Mouse (Mus musculus) gonadal fat pad, adult 2 months (tissue): ENCODE measurements around the gene Pilrb1. TPM values are rescaled to one million over a fixed set of nuclear protein-coding genes. Genes with fewer than 3 reads are reported as not detected.
"Not testable (repeated sequence)": the region's sequence is repeated elsewhere in the genome, so short reads cannot be mapped to it uniquely, and the experiment has no call there.

Source experiments
- DNase-seq: peaks from one replicate; pipeline ENCODE4 v3.0.0-alpha.2; 2012; ENCODE audit warnings: low read depth
- polyA plus RNA-seq: library from polyadenylated mRNA; depleted of rRNA; stranded (reverse); fragments of >200 nt; gene quantifications from 2 replicates; pipeline ENCODE4 v1.2.3, GENCODE M21; 2012; rRNA removed

Gene Pilrb1
- polyA plus RNA-seq, result 3.2 and 3.5 TPM in 2 replicates

DNA sequence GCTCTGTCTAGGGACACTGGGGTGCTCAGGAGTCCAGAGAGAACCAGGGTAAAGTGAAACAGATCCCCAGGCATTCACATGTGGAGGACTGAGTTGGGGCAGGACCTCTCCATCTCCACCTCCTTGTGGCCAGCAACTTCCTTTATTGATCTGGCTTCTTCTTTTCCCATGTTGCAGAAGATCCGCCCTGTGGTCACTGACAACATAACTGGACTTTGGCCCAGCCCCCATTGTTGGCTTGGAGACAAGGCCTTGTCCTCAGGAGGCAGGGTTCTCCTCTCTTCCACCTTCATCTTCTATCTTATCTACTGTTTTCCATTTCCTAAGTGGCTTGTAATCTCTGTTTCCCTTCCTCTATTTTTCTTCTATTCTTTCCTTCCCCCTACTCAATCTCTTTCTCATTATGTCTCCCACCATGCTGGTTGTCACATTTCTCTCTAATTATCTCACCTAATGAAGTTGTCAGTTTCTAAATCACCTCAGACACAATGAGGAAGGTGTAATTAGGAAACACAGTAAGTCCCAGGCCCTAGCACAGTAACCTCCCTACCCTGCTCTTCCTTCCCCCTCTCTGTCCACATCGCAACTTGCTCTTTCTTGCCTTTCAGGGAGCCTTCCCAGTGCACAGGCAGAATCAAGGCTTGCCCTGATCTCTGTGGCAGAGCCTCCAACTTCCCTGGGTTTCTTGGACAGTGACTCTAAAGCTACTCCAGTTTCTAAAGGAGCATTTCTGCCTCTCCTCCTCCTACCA, at the start of gene Pilrb1:
TSS of gene Pilrb1 (minus strand) at position 147 of the 751 bp plus-strand sequence.
- not testable (repeated sequence) for DNase-seq

DNA sequence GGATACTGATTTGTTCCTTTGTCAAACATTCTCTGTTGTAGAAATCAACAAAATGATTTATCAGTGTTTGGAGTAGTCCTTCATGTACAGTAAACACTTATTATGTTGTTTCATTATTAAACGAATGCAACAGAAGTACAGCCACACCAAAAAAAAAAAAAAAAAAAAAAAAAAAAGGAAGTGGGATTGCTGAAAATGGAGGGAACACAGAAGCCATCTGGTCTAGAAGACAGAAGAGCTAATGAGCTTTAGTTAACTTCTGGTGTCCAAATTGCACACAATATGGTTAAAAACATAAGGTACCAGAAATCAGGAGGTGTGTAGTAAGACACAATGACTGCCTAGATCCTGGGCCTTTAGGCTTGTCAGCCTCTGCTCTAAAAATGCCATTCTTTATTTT, 39.9 kb upstream of the Pilrb1 start:
- DNase-seq, result no peak

DNA sequence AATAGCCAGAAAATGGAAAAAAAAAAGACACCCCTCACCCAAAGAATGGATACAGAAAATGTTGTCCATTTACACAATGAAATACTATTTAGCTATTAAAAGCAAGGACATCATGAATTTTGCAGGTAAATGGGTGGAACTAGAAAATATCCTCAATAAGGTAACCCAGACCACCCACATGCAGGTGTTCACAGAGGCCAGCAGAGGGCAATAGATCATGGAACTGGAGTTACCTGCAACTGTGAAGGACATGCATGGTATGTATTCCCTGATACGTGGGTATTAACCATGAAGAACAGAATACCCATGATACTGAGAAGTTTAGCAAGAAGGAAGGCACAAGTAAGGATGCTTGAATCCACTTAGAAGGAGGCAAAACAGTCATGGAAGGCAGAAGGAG, 35.0 kb upstream of the Pilrb1 start:
- DNase-seq, result no peak

DNA sequence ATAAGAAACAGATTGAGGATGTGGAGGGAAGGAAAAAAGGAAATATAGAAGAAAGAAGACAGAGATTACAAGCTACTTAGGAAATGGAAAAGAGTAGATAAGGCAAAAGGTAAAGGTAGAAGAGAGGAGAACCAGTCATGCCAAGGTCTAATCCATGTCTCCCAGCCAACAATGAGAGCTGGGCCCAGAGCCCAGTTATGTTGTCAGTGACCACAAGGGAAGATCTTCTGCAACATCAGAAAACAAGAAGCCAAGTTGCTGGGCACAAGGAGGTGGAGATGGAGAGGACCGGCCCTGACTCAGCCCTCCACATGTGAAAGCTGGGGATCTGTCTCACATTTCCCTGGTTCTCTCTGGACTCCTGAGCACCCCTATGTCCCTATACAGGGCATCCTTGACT, 29.8 kb upstream of the Pilrb1 start:
- no peak for DNase-seq

DNA sequence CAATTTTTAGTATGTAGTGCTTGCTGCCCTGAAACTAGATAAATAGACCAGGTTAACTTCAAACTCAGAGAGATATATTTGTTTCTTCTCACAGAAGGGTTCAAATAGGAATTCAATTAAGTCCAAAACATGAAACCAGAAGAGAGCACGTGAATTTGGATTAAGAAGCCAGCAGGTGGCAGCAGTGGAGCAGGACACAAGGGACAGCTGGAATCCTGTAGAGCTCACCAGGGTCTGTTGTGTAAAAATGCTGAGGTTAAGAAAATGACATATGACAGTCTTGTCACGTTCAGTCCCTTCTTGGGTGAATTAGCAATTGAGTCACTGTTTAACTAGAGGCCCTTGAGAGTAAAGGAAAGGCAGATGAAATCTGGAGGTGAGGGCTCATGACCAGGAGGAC, 28.0 kb upstream of the Pilrb1 start:
- peak; percentile 2 for DNase-seq

DNA sequence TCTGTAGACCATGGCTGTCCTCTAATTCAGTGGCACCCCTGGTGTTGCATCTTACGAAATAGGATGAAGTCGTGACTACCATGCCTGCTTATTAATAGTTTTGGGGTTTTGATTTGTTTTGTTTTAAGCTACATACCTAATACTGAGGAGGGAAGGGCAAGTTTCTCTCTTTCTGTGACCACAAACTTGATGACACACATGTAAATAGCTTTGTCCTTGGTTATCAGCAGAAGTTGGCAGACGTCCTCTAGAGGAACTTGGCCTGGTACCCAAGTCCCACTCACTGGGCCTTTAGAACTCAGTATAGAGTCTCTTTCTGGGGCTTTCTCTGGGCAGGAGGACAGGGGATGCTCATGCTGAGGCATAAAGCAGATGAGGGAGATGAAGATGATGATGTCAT, 25.4 kb upstream of the Pilrb1 start:
- no peak for DNase-seq

DNA sequence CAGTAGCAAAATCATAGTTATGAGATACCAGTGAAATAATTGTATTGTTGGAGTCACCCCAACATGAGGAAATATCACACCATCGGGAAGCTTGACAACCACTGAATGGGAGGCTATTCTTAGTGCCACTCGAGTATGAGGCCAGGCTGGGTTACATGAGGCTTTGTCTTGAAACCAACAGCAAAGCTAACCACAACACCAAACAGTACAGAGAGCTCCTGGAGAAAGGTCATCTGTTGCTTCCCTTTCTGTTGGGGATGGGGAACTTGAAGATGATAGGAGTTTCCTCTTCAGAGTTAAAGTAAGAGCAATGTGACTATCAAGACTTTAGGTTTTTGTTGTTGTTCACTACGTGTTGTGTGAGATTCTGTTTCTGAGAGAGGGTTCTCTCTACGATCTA, 25.0 kb upstream of the Pilrb1 start:
- DNase-seq, result no peak

DNA sequence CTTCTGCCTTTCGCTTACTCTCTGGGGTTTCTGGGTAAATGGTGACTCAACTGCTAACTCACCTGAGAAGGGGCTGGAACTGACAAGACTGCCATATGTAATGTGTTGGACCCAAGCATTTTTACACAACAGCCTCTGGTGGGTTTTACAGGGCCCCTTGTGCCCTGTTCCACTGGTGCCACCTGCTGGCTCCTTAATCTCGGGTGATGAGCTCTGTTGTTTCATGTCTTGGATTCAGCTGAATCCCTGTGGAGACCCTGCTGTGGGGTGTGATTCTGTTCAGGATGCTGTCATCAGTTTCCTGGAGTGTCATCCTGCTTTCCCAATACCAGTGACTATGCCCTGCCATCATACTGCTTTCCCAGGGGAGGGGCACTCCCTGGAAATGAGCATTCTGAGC, 20.0 kb upstream of the Pilrb1 start:
- DNase-seq, result no peak

DNA sequence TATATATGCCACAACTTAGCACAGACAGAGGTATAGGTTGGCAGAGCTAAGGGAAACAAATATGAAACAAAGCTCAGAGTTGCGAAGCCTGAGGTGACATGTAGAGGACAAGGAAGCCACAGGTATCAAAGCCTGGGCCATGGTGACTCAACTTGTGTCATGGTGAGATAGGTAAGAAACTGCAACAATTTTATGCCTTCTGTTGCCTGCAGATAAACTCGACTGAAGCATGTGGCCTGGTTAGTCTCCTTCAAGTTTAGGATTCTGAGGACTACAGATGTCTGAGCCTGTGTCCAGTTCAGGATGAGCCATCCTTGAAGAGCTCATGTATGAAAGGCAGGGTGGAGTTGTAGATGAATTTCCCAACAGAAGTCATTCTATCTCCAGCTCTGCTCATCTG, 17.1 kb upstream of the Pilrb1 start:
- DNase-seq, result no peak

DNA sequence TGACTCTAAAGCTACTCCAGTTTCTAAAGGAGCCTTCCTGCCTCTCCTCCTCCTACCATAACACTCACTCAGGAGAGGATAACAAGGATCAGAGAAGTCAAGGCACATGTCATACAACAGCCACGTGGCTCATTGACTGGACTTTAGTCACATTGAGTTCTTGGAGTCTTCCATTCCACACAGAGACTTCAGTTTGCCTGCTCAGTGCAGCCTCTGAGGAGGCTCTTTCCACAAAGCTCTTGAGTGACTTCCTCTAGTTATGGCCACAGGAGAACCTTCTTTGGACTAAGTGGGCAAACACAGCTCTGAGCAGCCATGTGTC, 14.4 kb upstream of the Pilrb1 start:
- DNase-seq, result not testable (repeated sequence)

DNA sequence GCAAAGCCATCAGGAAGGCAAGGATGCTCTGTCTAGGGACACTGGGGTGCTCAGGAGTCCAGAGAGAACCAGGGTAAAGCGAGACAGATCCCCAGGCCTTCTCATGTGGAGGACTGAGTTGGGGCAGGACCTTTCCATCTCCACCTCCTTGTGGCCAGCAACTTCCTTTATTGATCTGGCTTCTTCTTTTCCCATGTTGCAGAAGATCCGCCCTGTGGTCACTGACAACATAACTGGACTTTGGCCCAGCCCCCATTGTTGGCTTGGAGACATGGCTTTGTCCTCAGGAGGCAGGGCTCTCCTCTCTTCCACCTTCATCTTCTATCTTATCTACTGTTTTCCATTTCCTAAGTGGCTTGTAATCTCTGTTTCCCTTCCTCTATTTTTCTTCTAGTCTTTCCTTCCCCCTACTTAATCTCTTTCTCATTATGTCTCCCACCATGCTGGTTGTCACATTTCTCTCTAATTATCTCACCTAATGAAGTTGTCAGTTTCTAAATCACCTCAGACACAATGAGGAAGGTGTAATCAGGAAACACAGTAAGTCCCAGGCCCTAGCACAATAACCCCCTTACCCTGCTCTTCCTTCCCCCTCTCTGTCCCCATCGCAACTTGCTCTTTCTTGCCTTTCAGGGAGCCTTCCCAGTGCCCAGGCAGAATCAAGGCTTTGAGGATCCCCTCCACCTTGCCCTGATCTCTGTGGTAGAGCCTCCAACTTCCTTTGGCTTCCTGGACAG, 13.9 kb upstream of the Pilrb1 start, which contains the start of gene Pilrb2:
TSS of gene Pilrb2 (minus strand) at position 172 of the 737 bp plus-strand sequence.
- not testable (repeated sequence) for DNase-seq

DNA sequence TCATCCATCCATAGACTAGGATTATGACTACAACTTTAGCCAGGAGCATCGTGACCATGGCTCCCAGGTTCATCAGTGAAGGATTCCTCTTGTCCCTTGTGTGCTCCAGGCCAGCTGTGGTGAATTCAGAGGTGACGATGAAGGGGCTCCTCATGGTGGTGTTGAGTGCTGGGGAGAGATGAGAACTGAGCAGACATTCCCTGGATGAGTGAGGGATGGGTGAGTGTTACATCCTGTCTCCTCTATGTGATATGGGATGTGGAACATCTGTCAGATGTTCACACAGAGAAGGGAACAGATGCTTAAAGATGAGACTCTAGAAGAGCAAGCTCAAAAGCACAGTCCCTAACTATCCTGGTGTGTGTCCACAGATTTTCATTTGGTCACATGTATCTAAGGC, 10.7 kb upstream of the Pilrb1 start:
- DNase-seq, result not testable (repeated sequence)

DNA sequence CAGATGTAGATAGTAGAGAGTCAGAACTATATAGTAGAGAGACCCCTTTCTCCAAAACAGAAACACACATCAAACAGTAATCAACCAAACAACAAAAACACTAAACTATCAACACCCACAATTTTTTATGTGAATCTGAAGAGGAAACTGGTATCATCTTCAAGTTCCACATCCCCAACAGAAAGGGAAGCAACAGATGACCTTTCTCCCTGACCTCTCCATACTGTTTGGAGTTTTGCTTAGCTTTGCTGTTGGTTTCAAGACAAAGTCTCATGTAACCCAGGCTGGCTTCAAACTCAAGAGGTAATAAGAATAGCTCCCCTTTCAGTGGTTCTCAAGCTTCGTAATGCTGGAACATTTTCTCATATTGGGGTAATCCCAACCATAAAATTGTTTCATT, 6.1 kb upstream of the Pilrb1 start:
- not testable (repeated sequence) for DNase-seq

DNA sequence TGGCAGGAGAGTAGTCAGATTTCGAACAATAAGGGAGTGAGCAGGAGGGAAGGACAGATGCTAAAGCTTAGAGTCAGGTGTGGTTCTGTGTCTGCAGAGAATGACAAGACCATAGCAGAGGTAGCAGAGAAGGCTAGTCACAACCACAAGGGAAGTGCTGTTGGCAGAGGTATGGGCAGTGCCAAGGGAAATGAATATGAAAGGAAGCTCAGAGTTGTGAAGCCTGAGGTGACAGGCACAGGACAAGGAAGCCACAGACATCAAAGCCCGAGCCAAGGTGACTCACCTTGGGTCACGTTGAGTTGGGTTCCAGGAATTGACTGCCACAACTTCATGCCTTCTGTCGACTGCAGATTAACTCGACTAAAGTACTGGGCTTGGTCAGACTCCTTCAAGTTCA, 1.0 kb downstream of the Pilrb1 start:
- DNase-seq, result not testable (repeated sequence)

DNA sequence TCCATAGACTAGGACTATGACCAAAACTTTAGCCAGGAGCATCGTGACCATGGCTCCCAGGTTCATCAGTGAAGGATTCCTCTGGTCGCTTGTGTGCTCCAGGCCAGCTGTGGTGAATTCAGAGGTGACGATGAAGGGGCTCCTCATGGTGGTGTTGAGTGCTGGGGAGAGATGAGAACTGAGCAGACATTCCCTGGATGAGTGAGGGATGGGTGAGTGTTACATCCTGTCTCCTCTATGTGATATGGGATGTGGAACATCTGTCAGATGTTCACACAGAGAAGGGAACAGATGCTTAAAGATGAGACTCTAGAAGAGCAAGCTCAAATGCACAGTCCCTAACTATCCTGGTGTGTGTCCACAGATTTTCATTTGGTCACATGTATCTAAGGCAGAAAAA, 3.0 kb downstream of the Pilrb1 start:
- DNase-seq, result not testable (repeated sequence)

DNA sequence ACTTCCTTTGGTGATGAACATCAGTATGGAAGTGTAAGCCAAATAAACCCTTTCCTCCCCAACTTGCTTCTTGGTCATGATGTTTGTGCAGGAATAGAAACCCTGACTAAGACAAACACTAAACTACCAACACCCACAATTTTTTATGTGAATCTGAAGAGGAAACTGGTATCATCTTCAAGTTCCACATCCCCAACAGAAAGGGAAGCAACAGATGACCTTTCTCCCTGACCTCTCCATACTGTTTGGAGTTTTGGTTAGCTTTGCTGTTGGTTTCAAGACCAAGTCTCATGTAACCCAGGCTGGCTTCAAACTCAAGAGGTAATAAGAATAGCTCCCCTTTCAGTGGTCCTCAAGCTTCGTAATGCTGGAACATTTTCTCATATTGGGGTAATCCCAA, 7.6 kb downstream of the Pilrb1 start:
- not testable (repeated sequence) for DNase-seq

DNA sequence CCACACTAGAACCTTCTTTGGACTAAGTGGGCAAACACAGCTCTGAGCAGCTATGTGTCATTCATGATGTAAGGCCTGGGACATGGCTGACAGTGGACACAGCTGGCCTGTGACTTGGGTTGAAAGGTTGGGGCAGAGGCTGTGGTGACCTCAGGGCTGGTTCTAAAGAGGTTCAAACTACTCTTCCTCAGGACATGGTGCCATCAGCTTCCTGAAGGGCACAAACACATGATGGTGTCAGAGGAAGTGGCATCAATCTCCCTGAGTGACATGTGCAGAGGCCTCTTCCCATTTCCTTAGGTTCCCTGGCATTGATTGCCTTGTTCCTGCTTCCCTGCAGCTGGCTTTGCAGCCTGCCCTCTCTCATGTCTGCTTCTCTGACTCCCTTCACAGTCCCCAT, 20.8 kb downstream of the Pilrb1 start:
- DNase-seq, result not testable (repeated sequence)

DNA sequence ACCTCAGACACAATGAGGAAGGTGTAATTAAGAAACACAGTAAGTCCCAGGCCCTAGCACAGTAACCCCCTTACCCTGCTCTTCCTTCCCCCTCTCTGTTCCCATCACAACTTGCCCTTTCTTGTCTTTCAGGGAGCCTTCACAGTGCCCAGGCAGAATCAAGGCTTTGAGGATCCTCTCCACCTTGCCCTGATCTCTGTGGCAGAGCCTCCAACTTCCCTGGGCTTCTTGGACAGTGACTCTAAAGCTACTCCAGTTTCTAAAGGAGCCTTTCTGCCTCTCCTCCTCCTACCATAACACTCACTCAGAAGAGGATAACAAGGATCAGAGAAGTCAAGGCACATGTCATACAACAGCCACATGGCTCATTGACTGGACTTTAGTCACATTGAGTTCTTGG, 21.3 kb downstream of the Pilrb1 start:
- DNase-seq, result no peak

DNA sequence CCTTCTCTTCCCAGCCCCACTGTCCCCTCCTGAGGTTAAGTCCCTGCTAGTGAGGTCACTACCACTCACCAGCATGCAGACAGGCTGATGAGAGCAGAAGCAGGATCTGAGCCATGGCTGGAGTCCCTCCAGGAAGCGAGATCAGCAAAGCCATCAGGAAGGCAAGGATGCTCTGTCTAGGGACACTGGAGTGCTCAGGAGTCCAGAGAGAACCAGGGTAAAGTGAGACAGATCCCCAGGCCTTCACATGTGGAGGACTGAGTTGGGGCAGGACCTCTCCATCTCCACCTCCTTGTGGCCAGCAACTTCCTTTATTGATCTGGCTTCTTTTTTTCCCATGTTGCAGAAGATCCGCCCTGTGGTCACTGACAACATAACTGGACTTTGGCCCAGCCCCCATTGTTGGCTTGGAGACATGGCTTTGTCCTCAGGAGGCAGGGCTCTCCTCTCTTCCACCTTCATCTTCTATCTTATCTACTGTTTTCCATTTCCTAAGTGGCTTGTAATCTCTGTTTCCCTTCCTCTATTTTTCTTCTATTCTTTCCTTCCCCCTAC, 21.9 kb downstream of the Pilrb1 start, which contains the start of gene Pilra:
TSS of gene Pilra (minus strand) at position 316 of the 555 bp plus-strand sequence.
- not testable (repeated sequence) for DNase-seq

DNA sequence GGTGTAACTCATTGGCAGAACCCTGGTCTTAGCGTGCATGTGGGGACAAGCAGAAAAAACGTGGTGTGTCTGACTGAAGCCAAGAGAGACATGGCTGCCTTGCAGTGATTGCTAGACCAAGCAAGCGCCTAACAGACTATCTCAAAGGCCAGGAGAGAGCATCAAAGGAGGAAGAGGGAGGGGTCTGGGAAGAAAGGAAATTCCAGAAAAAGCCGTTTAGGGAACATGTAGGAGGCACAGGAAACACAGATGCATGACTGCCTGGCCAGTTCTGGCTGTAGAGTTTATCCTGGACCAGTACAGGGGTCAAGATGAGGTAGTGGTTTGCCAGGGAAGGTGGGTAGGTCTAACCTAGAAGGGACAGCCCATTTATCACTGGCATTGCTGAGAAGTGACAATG, 24.4 kb downstream of the Pilrb1 start:
- DNase-seq, result no peak

DNA sequence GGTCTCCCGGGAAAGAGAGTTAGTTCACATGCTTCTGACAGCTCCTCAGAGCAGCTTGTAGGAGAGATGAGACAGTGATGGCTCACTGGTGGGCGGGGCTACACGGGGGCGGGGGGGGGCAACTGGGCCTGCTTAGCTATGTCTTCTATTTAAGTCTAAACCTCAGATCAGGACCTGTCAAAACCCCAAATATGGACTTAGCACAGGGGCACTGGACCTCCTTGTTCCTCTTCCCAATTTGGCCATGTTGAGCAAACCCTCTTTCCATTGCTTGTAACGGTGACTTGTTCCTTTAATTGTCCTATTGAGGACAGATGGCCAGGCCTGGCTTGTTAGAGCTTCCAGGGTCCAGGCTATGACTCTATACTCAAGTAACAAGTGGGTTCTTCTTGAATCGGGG, 26.4 kb downstream of the Pilrb1 start:
- DNase-seq, result no peak

DNA sequence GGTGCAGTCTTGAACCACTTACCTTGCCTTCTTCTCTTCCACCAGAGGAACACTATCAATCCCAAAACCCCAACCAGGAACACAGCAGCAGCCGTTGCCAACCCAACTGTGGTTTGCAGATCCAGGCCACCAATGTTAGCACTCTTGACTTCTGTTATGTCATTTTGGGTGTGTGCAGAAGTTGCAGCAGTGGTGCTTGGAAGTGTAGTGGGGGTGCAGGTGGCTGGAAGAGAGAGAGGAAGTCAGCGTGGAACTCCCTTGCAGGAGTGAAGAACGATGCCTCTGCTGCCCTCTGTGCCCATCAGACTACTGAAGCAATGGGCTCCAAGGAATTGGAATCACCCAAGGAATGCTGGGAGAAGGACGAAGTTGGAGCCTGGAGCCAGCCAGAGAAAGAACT, 26.8 kb downstream of the Pilrb1 start:
- DNase-seq, result no peak

DNA sequence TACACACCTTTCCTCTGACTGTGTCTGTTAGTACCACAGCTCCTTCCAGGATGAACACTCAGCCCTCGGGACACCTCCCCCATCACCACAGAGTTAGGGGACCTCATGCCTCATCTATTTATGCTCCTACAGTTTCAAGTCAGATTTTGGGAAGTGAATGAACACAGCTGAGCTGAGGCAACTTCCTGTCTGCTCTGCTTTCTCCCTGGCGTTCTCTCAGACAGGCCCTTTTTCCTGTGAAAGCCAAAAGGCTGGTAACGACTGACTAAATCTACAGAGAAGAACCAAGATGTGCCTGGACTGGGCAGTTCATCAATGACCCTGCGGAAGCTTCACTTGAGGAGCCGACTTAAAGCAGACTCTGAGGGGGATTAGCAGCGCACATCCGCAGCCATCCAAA, 27.7 kb downstream of the Pilrb1 start:
- DNase-seq, result no peak
